Mouse (Mus musculus) CD4-positive naive resting alpha-beta T cell, adult 76 days (primary cell): ENCODE data around the gene Wnt9a. TPM values are rescaled to one million over a fixed set of nuclear protein-coding genes. Genes with fewer than 3 reads are reported as not detected.

Experiments used
- total RNA-seq: library from RNA; stranded (reverse); gene quantifications from one replicate; pipeline ENCODE4 v1.2.4, GENCODE M21; 2023

The Wnt9a gene
- total RNA-seq = not detected

DNA sequence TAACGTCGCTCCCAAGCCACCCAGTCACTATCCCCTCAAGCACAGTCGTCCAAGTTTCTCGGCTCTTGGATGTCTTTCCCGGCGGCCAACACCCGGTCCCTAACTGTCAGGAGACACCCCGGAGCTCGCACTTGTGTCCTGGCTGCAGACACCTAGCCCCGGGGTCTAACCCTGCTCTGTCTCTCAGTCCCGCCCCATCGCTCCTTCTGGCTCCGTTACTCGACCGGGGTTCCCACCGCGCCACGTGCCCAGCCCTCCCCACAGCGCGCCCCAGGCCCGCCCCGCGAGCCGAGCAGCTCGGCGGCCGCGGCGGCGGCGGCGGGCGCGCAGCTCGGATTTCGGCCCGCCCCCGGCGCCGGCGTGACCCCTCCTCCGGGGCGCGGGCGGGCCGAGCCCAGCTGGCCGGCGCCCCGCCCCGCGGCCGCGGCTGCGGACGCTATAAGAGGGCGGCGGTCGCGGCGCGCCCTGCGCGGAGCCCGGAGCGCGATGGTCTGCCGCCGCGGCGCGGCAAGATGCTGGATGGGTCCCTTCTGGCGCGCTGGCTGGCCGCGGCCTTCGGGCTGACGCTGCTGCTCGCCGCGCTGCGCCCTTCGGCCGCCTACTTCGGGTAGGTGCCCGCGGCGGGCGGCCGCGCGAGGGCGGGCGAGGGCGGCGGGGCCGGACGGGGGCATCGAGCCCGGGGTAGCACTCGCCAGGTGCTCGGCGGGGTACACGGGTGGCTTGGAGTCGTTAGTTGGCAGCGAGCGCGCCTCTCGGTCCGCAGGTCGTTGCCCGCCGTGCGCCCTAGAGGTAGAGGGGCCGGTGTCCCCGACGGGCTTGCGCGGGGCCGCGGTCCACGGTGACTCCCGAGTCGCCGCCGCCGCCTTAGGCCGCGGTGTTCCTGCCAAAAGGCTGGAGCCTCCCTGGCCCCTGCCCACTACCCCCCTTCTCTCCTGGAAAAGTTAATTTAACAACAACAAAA is at the start of gene Wnt9a:
TSS of gene Wnt9a (plus strand) at position 468 of the 961 bp plus-strand sequence.

DNA sequence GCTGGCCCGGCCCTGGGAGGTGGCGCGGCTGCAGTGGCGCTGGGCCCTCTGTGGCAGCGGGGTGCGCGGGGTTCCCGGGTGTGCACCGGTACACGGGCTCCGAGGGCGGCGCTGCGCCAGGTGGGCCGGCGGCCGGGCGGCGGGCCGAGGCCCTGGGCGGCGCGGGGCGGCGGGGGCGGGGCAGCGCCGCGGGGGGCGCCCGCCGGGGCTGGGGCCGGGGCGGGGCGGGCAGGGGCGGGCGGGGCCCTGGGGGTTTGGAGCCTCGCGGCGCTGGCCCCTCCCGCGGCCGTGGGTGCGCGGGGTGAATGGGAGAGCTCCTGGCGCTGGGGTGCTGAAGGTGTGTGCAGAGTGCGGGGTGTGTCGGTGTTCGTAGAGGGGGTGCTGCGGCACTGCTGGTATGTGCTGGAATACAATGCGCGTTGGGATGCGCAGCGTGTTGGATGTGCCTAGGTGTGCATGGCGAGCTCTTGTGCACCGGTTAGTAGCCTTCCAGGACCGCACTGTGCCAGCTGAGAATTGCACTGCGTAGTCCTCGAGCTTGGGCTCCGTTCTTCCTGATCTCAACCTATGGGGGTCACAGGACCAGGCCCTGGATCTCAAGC is 15.9 kb upstream of the Wnt9a start, which contains the start of gene Wnt3a:
TSS of gene Wnt3a (minus strand) at position 51 of the 602 bp plus-strand sequence.

DNA sequence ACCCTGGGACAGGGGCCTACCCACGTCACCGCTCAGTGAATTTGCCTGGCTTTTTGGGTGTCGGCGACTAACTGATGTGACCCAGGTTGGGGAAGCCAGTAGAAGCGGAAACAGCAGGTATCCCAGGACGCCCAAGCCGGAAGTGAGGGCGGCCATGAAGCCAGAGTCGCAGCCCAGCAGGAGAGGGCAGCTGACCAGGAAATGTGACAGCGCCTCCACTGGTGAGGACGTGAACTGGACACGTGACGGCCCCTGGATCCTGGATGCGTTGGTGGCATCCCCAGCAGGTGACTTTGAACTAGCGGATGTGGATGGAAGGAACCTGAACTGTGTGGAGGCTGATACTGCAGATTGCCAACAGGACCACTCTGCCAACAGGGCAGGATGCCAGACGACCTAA is 68.7 kb downstream of the Wnt9a start, which contains the start of gene Prss38:
TSS of gene Prss38 (minus strand) at position 183 of the 400 bp plus-strand sequence.

Other genes with a start within 250 kb of the Wnt9a start
- gene Obscn, start 170.5 kb upstream of the Wnt9a start, total RNA-seq = 0.18 TPM
- 48.0 TPM for gene Iba57, start 143.2 kb upstream of the Wnt9a start, total RNA-seq
- not detected for gene Gjc2, start 123.7 kb upstream of the Wnt9a start, total RNA-seq
- 29.6 TPM for gene Guk1, start 114.7 kb upstream of the Wnt9a start, total RNA-seq
- 14.7 TPM for gene Mrpl55, start 104.4 kb upstream of the Wnt9a start, total RNA-seq
- 24.3 TPM for gene 2310033P09Rik, start 98.6 kb upstream of the Wnt9a start, total RNA-seq
- 228 TPM for gene Arf1, start 78.7 kb upstream of the Wnt9a start, total RNA-seq
- gene Wnt3a, start 16.2 kb upstream of the Wnt9a start, total RNA-seq = not detected
- gene Prss38, start 68.7 kb downstream of the Wnt9a start, total RNA-seq = not detected
- gene Jmjd4, start 143.1 kb downstream of the Wnt9a start, total RNA-seq = 9.6 TPM
- gene Snap47, start 144.3 kb downstream of the Wnt9a start, total RNA-seq = 19.1 TPM
- 3.0 TPM for gene Zfp867, start 165.5 kb downstream of the Wnt9a start, total RNA-seq
- gene Zkscan17, start 219.8 kb downstream of the Wnt9a start, total RNA-seq = 22.6 TPM
- gene Nlrp3, start 234.6 kb downstream of the Wnt9a start, total RNA-seq = 3.3 TPM